Mouse (Mus musculus): ENCODE data around the gene Ccdc136.

Ccdc136 gene

GRCm38 (mm10) chr6:29395910-29396713, at the start of gene Ccdc136:
Gene Ccdc136 (plus strand): TSS chr6:29396309.
- WGBS = under 1% methylated on average over 49 of the region's 49 CpGs

- WGBS = 95% methylated on average over 2 of the region's 2 CpGs
Measured at GRCm38 (mm10) chr6:29346512-29346911, 49.6 kb upstream of the Ccdc136 start.

GRCm38 (mm10) chr6:29347189-29347588, 48.9 kb upstream of the Ccdc136 start:
- WGBS = 27% methylated on average over 7 of the region's 7 CpGs

GRCm38 (mm10) chr6:29347665-29348370, 48.3 kb upstream of the Ccdc136 start, which contains the start of gene Calu:
Gene Calu (plus strand): TSS chr6:29348069.
- under 1% methylated on average over 55 of the region's 55 CpGs for WGBS

- under 1% methylated on average over 15 of the region's 15 CpGs for WGBS
Measured at GRCm38 (mm10) chr6:29348371-29348724, 47.8 kb upstream of the Ccdc136 start.

- WGBS = 47% methylated on average over 5 of the region's 5 CpGs
Measured at GRCm38 (mm10) chr6:29352816-29353215, 43.3 kb upstream of the Ccdc136 start.

GRCm38 (mm10) chr6:29359386-29359785, 36.7 kb upstream of the Ccdc136 start:
- 69% methylated on average over 3 of the region's 3 CpGs for WGBS

GRCm38 (mm10) chr6:29360211-29360610, 35.9 kb upstream of the Ccdc136 start:
- 69% methylated on average over 6 of the region's 6 CpGs for WGBS

GRCm38 (mm10) chr6:29362246-29363128, 33.6 kb upstream of the Ccdc136 start:
- WGBS = 30% methylated on average over 7 of the region's 7 CpGs

GRCm38 (mm10) chr6:29363129-29363515, 33.0 kb upstream of the Ccdc136 start:
- WGBS = 57% methylated on average over 3 of the region's 3 CpGs

GRCm38 (mm10) chr6:29365277-29365676, 30.8 kb upstream of the Ccdc136 start:
- 95% methylated on average over 1 of the region's 1 CpGs for WGBS

- WGBS = 57% methylated on average over 4 of the region's 4 CpGs
Measured at GRCm38 (mm10) chr6:29377386-29377785, 18.7 kb upstream of the Ccdc136 start.

GRCm38 (mm10) chr6:29378678-29379077, 17.4 kb upstream of the Ccdc136 start:
- 95% methylated on average over 10 of the region's 10 CpGs for WGBS

- WGBS = 91% methylated on average over 6 of the region's 6 CpGs
Measured at GRCm38 (mm10) chr6:29379954-29380353, 16.2 kb upstream of the Ccdc136 start.

GRCm38 (mm10) chr6:29382442-29382841, 13.7 kb upstream of the Ccdc136 start:
- WGBS = 77% methylated on average over 2 of the region's 2 CpGs

GRCm38 (mm10) chr6:29388052-29388518, 8.0 kb upstream of the Ccdc136 start, which contains the start of gene Opn1sw:
Gene Opn1sw (minus strand): TSS chr6:29388468.
- 25% methylated on average over 12 of the region's 12 CpGs for WGBS

- WGBS = 18% methylated on average over 11 of the region's 11 CpGs
Measured at GRCm38 (mm10) chr6:29388606-29389080, 7.5 kb upstream of the Ccdc136 start.

- 52% methylated on average over 9 of the region's 9 CpGs for WGBS
Measured at GRCm38 (mm10) chr6:29389425-29389824, 6.7 kb upstream of the Ccdc136 start.

- 93% methylated on average over 1 of the region's 1 CpGs for WGBS
Measured at GRCm38 (mm10) chr6:29390500-29390899, 5.6 kb upstream of the Ccdc136 start.

GRCm38 (mm10) chr6:29391241-29391640, 4.9 kb upstream of the Ccdc136 start:
- WGBS = 77% methylated on average over 8 of the region's 8 CpGs

GRCm38 (mm10) chr6:29391802-29392201, 4.3 kb upstream of the Ccdc136 start:
- 45% methylated on average over 4 of the region's 4 CpGs for whole genome bisulfite sequencing

- WGBS = 88% methylated on average over 1 of the region's 1 CpGs
Measured at GRCm38 (mm10) chr6:29394286-29394685, 1.8 kb upstream of the Ccdc136 start.

All from cerebral cortex, adult 2 months (tissue).